Mouse (Mus musculus) C2C12 (cell line): ENCODE measurements around the gene Tgm4. TPM values are rescaled to one million over a fixed set of nuclear protein-coding genes. Genes with fewer than 3 reads are reported as not detected.
A peak's percentile ranks its signal among the peaks of the same experiment; 100 is the strongest.

Source experiments
- H3K27me3 ChIP-seq: one replicate; pipeline ENCODE4 v1.6.1; 2011; ENCODE audit not compliant: control insufficient read depth, insufficient read depth, insufficient read length
- H3K36me3 ChIP-seq: one replicate; pipeline ENCODE4 v1.6.1; 2011; ENCODE audit not compliant: control insufficient read depth, insufficient read depth
- H3K4me3 ChIP-seq: one replicate; pipeline ENCODE4 v1.5.1; 2011; ENCODE audit warnings: mild to moderate bottlenecking, control low read depth; ENCODE audit not compliant: poor library complexity, insufficient read depth, severe bottlenecking
- H3K79me2 ChIP-seq: one replicate; pipeline ENCODE4 v1.6.1; 2011; ENCODE audit not compliant: control insufficient read depth, insufficient read depth
- H3K79me3 ChIP-seq: one replicate; pipeline ENCODE4 v1.6.1; 2011; ENCODE audit warnings: low read depth, control low read depth
- H3ac ChIP-seq: one replicate; pipeline ENCODE3; 2011; ENCODE audit warnings: low read depth; ENCODE audit not compliant: control insufficient read depth, insufficient read length
- CEBPB ChIP-seq: IDR thresholded peaks from one replicate; pipeline ENCODE4 v1.6.1; 2011; ENCODE audit warnings: low read depth, mild to moderate bottlenecking, control low read depth, moderate library complexity
- CTCF ChIP-seq: IDR thresholded peaks from one replicate; pipeline ENCODE4 v1.5.1; 2011; ENCODE audit not compliant: control insufficient read depth, insufficient read depth, insufficient read length
- FOSL1 ChIP-seq: IDR thresholded peaks from one replicate; pipeline ENCODE4 v1.8.0; 2011; ENCODE audit warnings: mild to moderate bottlenecking, low read length; ENCODE audit not compliant: poor library complexity, insufficient read depth, severe bottlenecking
- MAX ChIP-seq: IDR thresholded peaks from one replicate; pipeline ENCODE4 v1.6.1; 2011; ENCODE audit warnings: mild to moderate bottlenecking, control low read depth
- MYOD1 ChIP-seq: IDR thresholded peaks from one replicate; pipeline ENCODE4 v1.6.1; 2011; ENCODE audit warnings: low read depth; ENCODE audit not compliant: control insufficient read depth, insufficient read length
- MYOG ChIP-seq: IDR thresholded peaks from one replicate; pipeline ENCODE4 v1.6.1; 2011; ENCODE audit not compliant: control insufficient read depth, insufficient read length; ENCODE audit errors: extremely low read depth
- USF1 ChIP-seq: IDR thresholded peaks from one replicate; pipeline ENCODE4 v1.6.1; 2011; ENCODE audit warnings: low read depth, mild to moderate bottlenecking, control low read depth, moderate library complexity
- polyA plus RNA-seq: library from polyadenylated mRNA; unstranded; fragments of >200 nt; fragmentation: generic; extraction: Trizol; gene quantifications from one replicate; pipeline ENCODE4 v1.2.1, GENCODE M21; 2012; ENCODE audit warnings: missing spikeins

Gene Tgm4
- polyA plus RNA-seq, 1 experiment, result 0.06 TPM

GRCm38 (mm10) chr9:123021636-123022379 lies 12.7 kb upstream of the Tgm4 start:
- no peak for TF ChIP-seq MYOD1
- Histone ChIP-seq H3K4me3 (peak overlapping the region; percentile 6), H3ac (no peak overlapping the region), H3K36me3 (peaks cover 8% of the 10 kb centered on the region), H3K27me3 (no peaks in the 10 kb centered on the region), H3K79me2 (peaks cover 11% of the 10 kb centered on the region), H3K79me3 (peaks cover 12% of the 10 kb centered on the region)

GRCm38 (mm10) chr9:123024201-123024600 lies 10.3 kb upstream of the Tgm4 start:
- peaks cover 11% of the 10 kb centered on the region for H3K79me3 ChIP-seq
- no peak overlapping the region for H3ac ChIP-seq
- peaks cover 11% of the 10 kb centered on the region for H3K79me2 ChIP-seq
- TF ChIP-seq FOSL1 (peak; percentile 17), MYOG (no peak)
- H3K36me3 ChIP-seq, result no peaks in the 10 kb centered on the region
- H3K27me3 ChIP-seq, result no peaks in the 10 kb centered on the region
- H3K4me3 ChIP-seq, result no peak overlapping the region

GRCm38 (mm10) chr9:123031496-123032246 lies 2.9 kb upstream of the Tgm4 start:
- Histone ChIP-seq H3K36me3 (no peaks in the 10 kb centered on the region), H3K27me3 (peaks cover 3% of the 10 kb centered on the region), H3K79me2 (no peaks in the 10 kb centered on the region), H3K4me3 (no peak overlapping the region), H3K79me3 (no peaks in the 10 kb centered on the region), H3ac (no peak overlapping the region)
- no peak for TF ChIP-seq MAX
- no peak for TF ChIP-seq MYOD1
- TF ChIP-seq USF1, result no peak
- TF ChIP-seq MYOG, result no peak
- no peak for TF ChIP-seq CTCF
- no peak for TF ChIP-seq FOSL1
- TF ChIP-seq CEBPB, result no peak

GRCm38 (mm10) chr9:123047665-123048064 lies 13.1 kb downstream of the Tgm4 start:
- Histone ChIP-seq H3K27me3 (peaks cover 19% of the 10 kb centered on the region), H3K4me3 (no peak overlapping the region), H3K79me2 (no peaks in the 10 kb centered on the region), H3K36me3 (no peaks in the 10 kb centered on the region), H3ac (no peak overlapping the region), H3K79me3 (no peaks in the 10 kb centered on the region)
- no peak for TF ChIP-seq CTCF

GRCm38 (mm10) chr9:123058724-123059292 lies 24.3 kb downstream of the Tgm4 start:
- Histone ChIP-seq H3K27me3 (no peaks in the 10 kb centered on the region), H3ac (no peak overlapping the region), H3K36me3 (no peaks in the 10 kb centered on the region), H3K4me3 (no peak overlapping the region), H3K79me3 (no peaks in the 10 kb centered on the region), H3K79me2 (no peaks in the 10 kb centered on the region)
- TF ChIP-seq CTCF, result no peak
- no peak for TF ChIP-seq MYOD1
- no peak for TF ChIP-seq CEBPB
- TF ChIP-seq FOSL1, result no peak
- TF ChIP-seq MAX, result no peak
- TF ChIP-seq MYOG, result no peak
- TF ChIP-seq USF1, result no peak

DNA sequence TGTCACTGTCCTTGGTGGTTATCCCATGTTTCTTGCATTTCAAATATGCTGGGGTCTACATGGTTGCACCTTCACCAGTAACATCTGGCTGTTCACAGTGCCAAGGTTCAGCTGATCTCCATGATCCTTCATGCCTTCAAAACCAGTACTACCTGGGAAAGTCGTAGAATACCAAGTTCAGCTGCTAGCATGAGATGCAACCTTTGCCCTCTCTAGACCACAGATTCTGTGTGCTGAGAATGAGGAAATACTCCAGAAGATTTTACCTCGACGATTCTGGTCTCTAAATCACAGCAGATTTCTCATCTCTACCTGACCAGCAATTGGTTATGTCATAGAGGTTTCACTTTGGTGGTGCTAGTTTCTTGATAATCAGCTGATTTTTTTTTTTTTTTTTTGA lies 25.6 kb downstream of the Tgm4 start:
- Histone ChIP-seq H3ac (no peak overlapping the region), H3K36me3 (no peaks in the 10 kb centered on the region), H3K27me3 (no peaks in the 10 kb centered on the region), H3K4me3 (no peak overlapping the region), H3K79me3 (no peaks in the 10 kb centered on the region), H3K79me2 (no peaks in the 10 kb centered on the region)
- TF ChIP-seq MYOG (no peak), CTCF (no peak), FOSL1 (no peak), MAX (no peak), MYOD1 (no peak), CEBPB (no peak), USF1 (no peak)
